Mouse (Mus musculus) natural killer cell, adult 2 months (primary cell): ENCODE measurements at regions not wholly inside any gene's neighbourhood (a gene's known extent, or its start where the extent isn't known, plus 50 kb on each side); places are given as distances from the start of the nearest gene placed in this dataset.
A peak's percentile ranks its signal among the peaks of the same experiment; 100 is the strongest.

ENCODE experiments used
- DNase-seq, 2 experiments: peaks; one replicate each; pipeline ENCODE4 v3.0.0; 2022; ENCODE audit warnings: low spot score in 2 of 2

- no peak for DNase-seq
These were observed 60.6 kb downstream of the Serpinb6d start for GRCm38 (mm10) chr13:33721851-33722250.

GRCm38 (mm10) chr13:33762293-33763125, 80.7 kb downstream of the Serpinb6e start:
- peak in 1 of 2 experiments; percentile 8 for DNase-seq

- DNase-seq: no peak
These were observed 79.8 kb downstream of the Serpinb6e start for GRCm38 (mm10) chr13:33763295-33763916.
